Mouse (Mus musculus) frontal cortex, postnatal 14 days (tissue): ENCODE results near the gene Thrap3.
A peak's percentile ranks its signal among the peaks of the same experiment; 100 is the strongest.
"Not testable (repeated sequence)": the region's sequence is repeated elsewhere in the genome, so short reads cannot be mapped to it uniquely, and the experiment has no call there.

Source experiments
- DNase-seq, 2 experiments: peaks; one replicate each; pipeline ENCODE4 v3.0.0; 2022; ENCODE audit warnings: low spot score in 2 of 2

Gene Thrap3

GRCm38 (mm10) chr4:126165092-126165491 lies 37.5 kb downstream of the Thrap3 start:
- not testable (repeated sequence) for DNase-seq

GRCm38 (mm10) chr4:126163685-126164084 lies 38.9 kb downstream of the Thrap3 start:
- no peak for DNase-seq

- no peak for DNase-seq
Observed at GRCm38 (mm10) chr4:126163067-126163659, 39.4 kb downstream of the Thrap3 start, which contains the start of gene Sh3d21. Sh3d21 (minus strand) TSS chr4:126163491.

GRCm38 (mm10) chr4:126162544-126163066 lies 40.0 kb downstream of the Thrap3 start:
- DNase-seq = peak; percentile 71 to 75

- no peak for DNase-seq
Observed at GRCm38 (mm10) chr4:126161986-126162385, 40.6 kb downstream of the Thrap3 start.

- no peak for DNase-seq
Observed at GRCm38 (mm10) chr4:126161456-126161855, 41.1 kb downstream of the Thrap3 start.

- DNase-seq = no peak
Observed at GRCm38 (mm10) chr4:126160981-126161380, 41.6 kb downstream of the Thrap3 start.

- no peak for DNase-seq
Observed at GRCm38 (mm10) chr4:126159455-126159854, 43.1 kb downstream of the Thrap3 start.

GRCm38 (mm10) chr4:126157562-126157961 lies 45.0 kb downstream of the Thrap3 start:
- DNase-seq = no peak

- no peak for DNase-seq
Observed at GRCm38 (mm10) chr4:126156617-126157016, 45.9 kb downstream of the Thrap3 start.

- no peak for DNase-seq
Observed at GRCm38 (mm10) chr4:126155869-126156268, 46.7 kb downstream of the Thrap3 start.

- no peak for DNase-seq
Observed at GRCm38 (mm10) chr4:126155183-126155582, 47.4 kb downstream of the Thrap3 start.

- DNase-seq = no peak
Observed at GRCm38 (mm10) chr4:126152864-126153263, 49.7 kb downstream of the Thrap3 start.

GRCm38 (mm10) chr4:126151701-126152440 lies 50.7 kb downstream of the Thrap3 start:
- DNase-seq = no peak

- DNase-seq = no peak
Observed at GRCm38 (mm10) chr4:126150949-126151320, 51.6 kb downstream of the Thrap3 start.

GRCm38 (mm10) chr4:126150297-126150948 lies 52.1 kb downstream of the Thrap3 start:
- DNase-seq = no peak

GRCm38 (mm10) chr4:126149798-126150197 lies 52.8 kb downstream of the Thrap3 start:
- no peak for DNase-seq

- no peak for DNase-seq
Observed at GRCm38 (mm10) chr4:126149041-126149676, 53.4 kb downstream of the Thrap3 start.

GRCm38 (mm10) chr4:126148161-126148961 lies 54.2 kb downstream of the Thrap3 start:
- no peak for DNase-seq

GRCm38 (mm10) chr4:126147533-126148160 lies 54.9 kb downstream of the Thrap3 start, which contains the start of gene Eva1b:
Eva1b (plus strand) TSS chr4:126147744.
- DNase-seq = no peak
